Mouse (Mus musculus) kidney, postnatal 4 days (tissue): ENCODE data around the gene Tmtc2.

Experiments
- DNase-seq, 2 experiments: peaks; one replicate each; pipeline ENCODE4 v3.0.0; 2021; ENCODE audit warnings: mixed read lengths in 2 of 2

The Tmtc2 gene

DNA sequence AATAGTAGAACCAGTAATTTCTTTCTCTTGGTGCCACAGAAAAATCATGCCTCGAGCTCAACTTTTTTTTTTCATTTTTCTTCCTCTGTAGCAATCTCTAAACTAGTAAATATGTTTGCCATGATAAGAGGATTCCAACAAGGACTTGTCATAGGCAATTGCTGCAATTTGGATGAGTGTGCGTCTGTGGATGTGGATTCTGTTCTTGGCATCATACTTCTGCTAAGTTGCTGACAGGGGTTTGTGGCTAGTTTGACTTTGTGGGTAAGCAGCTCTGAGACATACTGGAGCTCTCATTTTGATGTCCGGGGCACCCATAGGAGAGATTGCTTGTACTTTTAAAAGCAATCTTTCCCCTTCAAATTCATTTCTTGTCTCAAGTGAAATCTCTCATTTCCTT lies 432.1 kb downstream of the Tmtc2 start:
- no peak for DNase-seq
